9 mouse cellular contexts compared by ENCODE assay signal in the genomic region with DNA sequence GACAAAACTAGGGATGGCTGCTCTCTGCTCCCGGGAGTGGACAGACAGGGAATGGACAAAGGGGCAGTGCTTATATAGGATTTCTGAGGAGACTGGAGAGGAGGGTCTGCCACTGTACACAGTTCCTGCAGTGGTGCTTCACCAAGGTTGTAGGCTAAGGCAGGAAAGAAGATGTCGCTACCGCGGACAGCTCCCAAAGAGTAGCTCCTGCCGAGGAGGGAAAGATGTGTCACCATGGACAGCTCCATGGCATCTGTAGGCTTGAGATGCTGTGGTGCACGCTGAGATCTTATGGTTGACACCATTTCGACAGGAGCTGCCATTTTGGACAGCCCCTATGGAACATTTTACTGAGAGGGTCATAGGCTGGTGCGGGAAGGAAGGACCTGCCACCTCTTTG. TPM values are rescaled to one million over a fixed set of nuclear protein-coding genes. Genes with fewer than 3 reads are reported as not detected.
DNase-seq lines count a peak whose midpoint lies in the region; ATAC-seq and TF ChIP-seq lines count a peak whose summit lies in the region.
"Had no signal": no experiment of that assay in that cellular context is flagged by ENCODE, and none has a peak within 500 bp of the region (broad histone marks: within the 10 kb centered on the region; RNA-seq: fewer than 3 reads in every experiment).

No protein-coding gene starts in this region.

- H3K4me2 ChIP-seq in heart, embryonic 12.5 days, result no peak overlapping the region
- H3K4me2 ChIP-seq in kidney, embryonic 14.5 days (replicated peaks; ENCODE audit: low read depth, low read length), result no peak overlapping the region
- H3K4me2 ChIP-seq: limb, embryonic 15.5 days had no signal

- no peak for TF ChIP-seq CTCF in heart, adult 2 months (IDR thresholded peaks at IDR 0.05)

- H3K79me2 ChIP-seq in heart, adult 2 months (replicated peaks; ENCODE audit: control insufficient read depth, insufficient read depth, low read length), result no peaks in the 10 kb centered on the region

- 24% methylated on average over 8 of the region's 8 CpGs for WGBS in heart, adult 2 months
- 29% methylated on average over 8 of the region's 8 CpGs for WGBS in heart, embryonic 12.5 days
- WGBS in kidney, embryonic 14.5 days, result 26% methylated on average over 8 of the region's 8 CpGs

- TF ChIP-seq POLR2A in heart, adult 2 months (IDR thresholded peaks at IDR 0.05; ENCODE audit: insufficient read depth, low read depth, low read length), result no peak

- H3K27ac ChIP-seq in heart, adult 2 months, result no peak overlapping the region
- no peak overlapping the region for H3K27ac ChIP-seq in heart, embryonic 12.5 days (ENCODE audit: poor library complexity, severe bottlenecking)
- no peak overlapping the region for H3K27ac ChIP-seq in ES-E14 (ENCODE audit: insufficient read depth, low read depth, low read length, poor library complexity, severe bottlenecking)
- H3K27ac ChIP-seq in kidney, embryonic 14.5 days (ENCODE audit: low read depth, low read length), result no peak overlapping the region
- H3K27ac ChIP-seq: limb, embryonic 15.5 days had no signal

- intact Hi-C loops in heart, adult 2 months (cut with DNase I), result no loop called here

- no peaks in the 10 kb centered on the region for H3K4me1 ChIP-seq in heart, adult 2 months (ENCODE audit: control insufficient read depth, insufficient read depth, low read length)
- no peaks in the 10 kb centered on the region for H3K4me1 ChIP-seq in heart, embryonic 12.5 days (replicated peaks)
- H3K4me1 ChIP-seq in ES-E14 (ENCODE audit: control insufficient read depth in 2 of 2, insufficient read depth in 2 of 2, low read length in 2 of 2, poor library complexity in 1 of 2), result no peaks in the 10 kb centered on the region
- H3K4me1 ChIP-seq in kidney, embryonic 14.5 days (ENCODE audit: control insufficient read depth, insufficient read depth, low read length), result no peaks in the 10 kb centered on the region
- H3K4me1 ChIP-seq: limb, embryonic 15.5 days had no signal

- H3K27me3 ChIP-seq in heart, adult 2 months (ENCODE audit: control insufficient read depth, insufficient read depth, low read length), result no peaks in the 10 kb centered on the region
- no peaks in the 10 kb centered on the region for H3K27me3 ChIP-seq in heart, embryonic 12.5 days (replicated peaks)
- no peaks in the 10 kb centered on the region for H3K27me3 ChIP-seq in kidney, embryonic 14.5 days (ENCODE audit: control insufficient read depth, insufficient read depth, low read length)
- H3K27me3 ChIP-seq: limb, embryonic 15.5 days had no signal

- peak; percentile 8 to 30 for DNase-seq in heart, adult 2 months
- DNase-seq in ES-E14 (ENCODE audit: low read depth, low spot score), result peak; percentile 81
- DNase-seq in embryo, embryonic 10 days (ENCODE audit: low spot score), result peak; percentile 87

- 0 out of 2 replicates have a peak, but pooled peaks cover 2% of the 10 kb centered on the region for H3K9me3 ChIP-seq in heart, embryonic 12.5 days (replicated peaks)
- H3K9me3 ChIP-seq in ES-E14 (ENCODE audit: control insufficient read depth, insufficient read depth, low read depth, low read length), result peaks cover 1% of the 10 kb centered on the region; the same call in 1 of the 2 replicates
- H3K9me3 ChIP-seq in kidney, embryonic 14.5 days (ENCODE audit: control insufficient read depth, low read length), result no peaks in the 10 kb centered on the region
- H3K9me3 ChIP-seq: limb, embryonic 15.5 days had no signal

- no peak overlapping the region for H3K4me3 ChIP-seq in heart, adult 2 months
- no peak overlapping the region for H3K4me3 ChIP-seq in heart, embryonic 12.5 days
- no peak overlapping the region for H3K4me3 ChIP-seq in ES-E14 (ENCODE audit: insufficient read depth in 1 of 2, low read depth in 1 of 2, low read length in 2 of 2, poor library complexity in 1 of 2, severe bottlenecking in 1 of 2)
- no peak overlapping the region for H3K4me3 ChIP-seq in kidney, embryonic 14.5 days (ENCODE audit: low read length)
- H3K4me3 ChIP-seq: limb, embryonic 15.5 days had no signal

- H3K36me3 ChIP-seq in heart, adult 2 months (ENCODE audit: control insufficient read depth, insufficient read depth, low read length), result no peaks in the 10 kb centered on the region
- no peaks in the 10 kb centered on the region for H3K36me3 ChIP-seq in heart, embryonic 12.5 days
- no peaks in the 10 kb centered on the region for H3K36me3 ChIP-seq in ES-E14 (ENCODE audit: control insufficient read depth, insufficient read depth, low read length, poor library complexity, severe bottlenecking)
- no peaks in the 10 kb centered on the region for H3K36me3 ChIP-seq in kidney, embryonic 14.5 days (ENCODE audit: control insufficient read depth, insufficient read depth, low read length)
- H3K36me3 ChIP-seq: limb, embryonic 15.5 days had no signal

- in situ Hi-C loops in ES-E14 (cut with MboI; ENCODE audit: low sequenced_read_pairs in 2 of 2, unreplicated experiment in 2 of 2), result no loop called here

- no peak for ATAC-seq in heart, embryonic 12.5 days (ENCODE audit: insufficient number of reproducible peaks, low FRiP score)
- ATAC-seq in kidney, embryonic 14.5 days (ENCODE audit: low FRiP score, low TSS enrichment), result peak; percentile 55; the same call in 1 of the 2 replicates
- ATAC-seq in megakaryocyte-erythroid progenitor cell, adult 5-6 weeks (replicated peaks; ENCODE audit: low FRiP score, low TSS enrichment, poor library complexity, severe bottlenecking), result peak; percentile 95
- no peak for ATAC-seq in activated CD4-positive, CD25-positive, alpha-beta regulatory T cell, adult 4 months
- ATAC-seq in frontal cortex, adult (ENCODE audit: low TSS enrichment), result no peak

- H3K9ac ChIP-seq in heart, adult 2 months (ENCODE audit: low read depth, low read length), result no peak overlapping the region
- no peak overlapping the region for H3K9ac ChIP-seq in heart, embryonic 12.5 days
- no peak overlapping the region for H3K9ac ChIP-seq in ES-E14 (ENCODE audit: insufficient read depth, low read depth, low read length, poor library complexity, severe bottlenecking)
- H3K9ac ChIP-seq in kidney, embryonic 14.5 days (ENCODE audit: low read depth, low read length), result no peak overlapping the region
- H3K9ac ChIP-seq: limb, embryonic 15.5 days had no signal

- no peak for TF ChIP-seq EP300 in heart, adult 2 months (IDR thresholded peaks at IDR 0.05; ENCODE audit: insufficient read depth, low read depth, low read length)

TF ChIP-seq in ES-E14, 5 proteins besides CTCF, POLR2A, EP300 and RAD21:
- TF ChIP-seq ZC3H11A (IDR thresholded peaks at IDR 0.05; ENCODE audit: borderline replicate concordance, low read depth, low read length) (peak; percentile 53), HCFC1 (IDR thresholded peaks at IDR 0.05; ENCODE audit: borderline replicate concordance, insufficient read depth, low read length) (no peak), MAFK (IDR thresholded peaks at IDR 0.05; ENCODE audit: insufficient read depth, low read depth, low read length) (no peak), ZNF384 (IDR thresholded peaks at IDR 0.05; ENCODE audit: low read depth, low read length) (no peak)

RNA-seq across cellular contexts. Expression of a gene that starts 8.6 kb away (rescaled TPM):
- under 1 TPM; 0.57 TPM for total RNA-seq in heart, adult 2 months (2021)
- polyA plus RNA-seq in heart, adult 2 months (2012; rRNA removed), result 0.53 and 0.59 TPM in 2 replicates
- 0.12 and 0.17 TPM in 2 replicates for polyA plus RNA-seq in heart, embryonic 12.5 days (2016; fragmentation: Nextera tagmentation; extraction: Ambion mirVana)
- 0.18 TPM in 1 of 2 replicates, not detected in the other for total RNA-seq in ES-E14 (2012; rRNA removed)
- polyA plus RNA-seq in kidney, embryonic 14.5 days (2014; fragmentation: Nextera tagmentation; extraction: Ambion mirVana), result 0.31 and 0.57 TPM in 2 replicates
- 5.8 and 8.2 TPM in 2 replicates for total RNA-seq in megakaryocyte-erythroid progenitor cell, adult 5-6 weeks (2014; fragmentation: Nextera tagmentation)
- 6.7 and 7.1 TPM in 2 replicates for total RNA-seq in megakaryocyte-erythroid progenitor cell, adult 5-6 weeks (2017)
- 1 to 10 TPM; 7.7 to 8.6 TPM for polyA plus RNA-seq in activated CD4-positive, CD25-positive, alpha-beta regulatory T cell, adult 4 months (2017; shearing (Covaris generic))

RNA-seq across cellular contexts. Expression of a gene that starts 35.6 kb away (rescaled TPM):
- under 1 TPM; 0.18 to 0.34 TPM for total RNA-seq in heart, adult 2 months (2021)
- 0.50 and 0.72 TPM in 2 replicates for polyA plus RNA-seq in heart, adult 2 months (2012; rRNA removed)
- 0.10 TPM in 1 of 2 replicates, not detected in the other for polyA plus RNA-seq in heart, embryonic 12.5 days (2016; fragmentation: Nextera tagmentation; extraction: Ambion mirVana)
- 0.11 and 0.27 TPM in 2 replicates for total RNA-seq in ES-E14 (2012; rRNA removed)
- 0.43 and 0.46 TPM in 2 replicates for polyA plus RNA-seq in kidney, embryonic 14.5 days (2014; fragmentation: Nextera tagmentation; extraction: Ambion mirVana)
- total RNA-seq in megakaryocyte-erythroid progenitor cell, adult 5-6 weeks (2014; fragmentation: Nextera tagmentation), result 3.2 and 5.2 TPM in 2 replicates
- 4.4 and 8.1 TPM in 2 replicates for total RNA-seq in megakaryocyte-erythroid progenitor cell, adult 5-6 weeks (2017)
- 1 to 10 TPM; 5.7 TPM for polyA plus RNA-seq in activated CD4-positive, CD25-positive, alpha-beta regulatory T cell, adult 4 months (2017; shearing (Covaris generic))

Comparison
In these comparisons a context has a peak if more than half of its experiments do, and no peak if none do; other contexts are left out.
1. DNase-seq: peak in every context shown above with its lines; median percentile 87 in embryo, embryonic 10 days; 81 in ES-E14; 19 in heart, adult 2 months.
2. ATAC-seq: peak in kidney, embryonic 14.5 days (single experiment) and megakaryocyte-erythroid progenitor cell, adult 5-6 weeks (single experiment); none in heart, embryonic 12.5 days (single experiment), activated CD4-positive, CD25-positive, alpha-beta regulatory T cell, adult 4 months (single experiment) and frontal cortex, adult (single experiment).